ENCODE assay signal across 23 mouse cellular contexts in genomic region chr5:114720784-114721183, GRCm38 (mm10). TPM values are rescaled to one million over a fixed set of nuclear protein-coding genes. Genes with fewer than 3 reads are reported as not detected.
DNase-seq lines count a peak whose midpoint lies in the region; ATAC-seq and TF ChIP-seq lines count a peak whose summit lies in the region.
"Had no signal": no experiment of that assay in that cellular context is flagged by ENCODE, and none has a peak within 500 bp of the region (broad histone marks: within the 10 kb centered on the region; RNA-seq: fewer than 3 reads in every experiment).

No protein-coding gene starts in this region.

- 39% methylated on average over 11 of the region's 11 CpGs for WGBS in kidney, embryonic 15.5 days
- WGBS in kidney, adult 2 months, result 58% methylated on average over 11 of the region's 11 CpGs
- 90% methylated on average over 11 of the region's 11 CpGs for WGBS in limb, embryonic 12.5 days
- 94% methylated on average over 11 of the region's 11 CpGs for WGBS in limb, embryonic 10.5 days

- ATAC-seq in kidney, embryonic 15.5 days (replicated peaks; ENCODE audit: low FRiP score), result peak; percentile 82
- no peak for ATAC-seq in limb, embryonic 12.5 days (ENCODE audit: insufficient number of reproducible peaks, insufficient read depth, low FRiP score, low TSS enrichment, low read depth)
- ATAC-seq in Patski, result peak; percentile 20
- ATAC-seq: CD4-positive, CD25-positive, alpha-beta regulatory T cell, adult 4 months; forebrain, embryonic 13.5 days; forebrain, embryonic 16.5 days; hindbrain, postnatal 0 days had no signal

- in situ Hi-C loops in Patski (cut with MboI; ENCODE audit: low pct_unique_long_range_greater_than_20kb), result no loop called here

- peaks cover 79% of the 10 kb centered on the region for H3K36me3 ChIP-seq in kidney, embryonic 15.5 days
- H3K36me3 ChIP-seq in kidney, adult 2 months (ENCODE audit: control insufficient read depth, insufficient read depth, low read length), result no peaks in the 10 kb centered on the region
- H3K36me3 ChIP-seq in limb, embryonic 12.5 days, result peaks cover 88% of the 10 kb centered on the region
- H3K36me3 ChIP-seq in limb, embryonic 10.5 days, result peaks cover 95% of the 10 kb centered on the region

- CTCF ChIA-PET in Patski (lab: Charles Lee), result interaction anchor here (1.7 kb wide), 1 partner anchor 9 kb away, joined by 5 read pairs; no protein-coding TSS in a partner anchor

- no peak overlapping the region for H3K4me3 ChIP-seq in kidney, embryonic 15.5 days (replicated peaks)
- H3K4me3 ChIP-seq in kidney, adult 2 months (ENCODE audit: insufficient read depth, low read depth, low read length), result no peak overlapping the region
- H3K4me3 ChIP-seq in limb, embryonic 12.5 days (replicated peaks), result no peak overlapping the region
- H3K4me3 ChIP-seq in limb, embryonic 10.5 days, result no peak overlapping the region
- H3K4me3 ChIP-seq: forebrain, embryonic 10.5 days; forebrain, embryonic 13.5 days; heart, adult 2 months; heart, embryonic 10.5 days; heart, embryonic 13.5 days had no signal

- no peak for TF ChIP-seq CTCF in kidney, adult 2 months (conservative IDR thresholded peaks at IDR 0.05; ENCODE audit: insufficient read depth, insufficient read length, low read depth, low read length)
- no peak for TF ChIP-seq CTCF in Patski (IDR thresholded peaks at IDR 0.05)

- peaks cover 40% of the 10 kb centered on the region for H3K4me1 ChIP-seq in kidney, embryonic 15.5 days
- peaks cover 15% of the 10 kb centered on the region for H3K4me1 ChIP-seq in kidney, adult 2 months (ENCODE audit: control insufficient read depth, insufficient read depth, low read length)
- H3K4me1 ChIP-seq in limb, embryonic 12.5 days (replicated peaks), result no peaks in the 10 kb centered on the region
- H3K4me1 ChIP-seq in limb, embryonic 10.5 days, result peaks cover 5% of the 10 kb centered on the region; the same call in 1 of the 2 replicates
- H3K4me1 ChIP-seq: forebrain, embryonic 10.5 days; forebrain, embryonic 13.5 days; heart, embryonic 13.5 days had no signal

- 0 out of 2 replicates have a peak, but pooled peaks cover 4% of the 10 kb centered on the region for H3K9me3 ChIP-seq in kidney, embryonic 15.5 days (replicated peaks)
- H3K9me3 ChIP-seq in limb, embryonic 12.5 days, result 0 out of 2 replicates have a peak, but pooled peaks cover 5% of the 10 kb centered on the region
- no peaks in the 10 kb centered on the region for H3K9me3 ChIP-seq in limb, embryonic 10.5 days (replicated peaks)
- H3K9me3 ChIP-seq: forebrain, embryonic 10.5 days; heart, embryonic 13.5 days had no signal

- no peak for TF ChIP-seq POLR2A in kidney, adult 2 months (IDR thresholded peaks at IDR 0.05; ENCODE audit: low read depth, low read length)

- peak overlapping the region; percentile 89 for H3K27ac ChIP-seq in kidney, embryonic 15.5 days
- no peak overlapping the region for H3K27ac ChIP-seq in kidney, adult 2 months (ENCODE audit: insufficient read depth, low read depth, low read length)
- H3K27ac ChIP-seq in limb, embryonic 12.5 days, result peak overlapping the region; percentile 62
- H3K27ac ChIP-seq in limb, embryonic 10.5 days, result no peak overlapping the region
- H3K27ac ChIP-seq: forebrain, embryonic 10.5 days; forebrain, embryonic 13.5 days; heart, adult 2 months; heart, embryonic 10.5 days; heart, embryonic 13.5 days; hindbrain, embryonic 14.5 days; hindbrain, postnatal 0 days had no signal

- H3K9ac ChIP-seq in kidney, embryonic 15.5 days, result no peak overlapping the region
- H3K9ac ChIP-seq in limb, embryonic 12.5 days (replicated peaks), result no peak overlapping the region
- H3K9ac ChIP-seq: forebrain, embryonic 13.5 days; heart, embryonic 13.5 days; hindbrain, embryonic 14.5 days had no signal

- POLR2A ChIA-PET in Patski (lab: Charles Lee), result interaction anchor here (0.6 to 1.3 kb wide), 2 partner anchors 9 to 44 kb away, joined by 3 to 5 read pairs; no protein-coding TSS in a partner anchor

- DNase-seq in kidney, adult 2 months, result no peak
- DNase-seq in limb, embryonic 10.5 days (ENCODE audit: low spot score), result no peak
- peak; percentile 73 for DNase-seq in Patski (ENCODE audit: low read depth, low spot score)
- DNase-seq in urinary bladder, adult 2 months (ENCODE audit: low spot score), result no peak
- DNase-seq: adrenal gland, postnatal 10 days; adrenal gland, postnatal 36 days; cerebellum, adult 8-10 months; cerebellum, postnatal 36 days; gastrocnemius, postnatal 10 days; gastrocnemius, postnatal 36 days; heart, adult 2 months; heart, postnatal 14 days; heart, postnatal 4 days had no signal

- no peak overlapping the region for H3K4me2 ChIP-seq in kidney, embryonic 15.5 days
- H3K4me2 ChIP-seq in limb, embryonic 12.5 days, result no peak overlapping the region
- H3K4me2 ChIP-seq: forebrain, embryonic 13.5 days; heart, embryonic 13.5 days; hindbrain, embryonic 14.5 days had no signal

- H3K27me3 ChIP-seq in kidney, embryonic 15.5 days, result no peaks in the 10 kb centered on the region
- no peaks in the 10 kb centered on the region for H3K27me3 ChIP-seq in kidney, adult 2 months (replicated peaks; ENCODE audit: control insufficient read depth, insufficient read depth, low read length)
- no peaks in the 10 kb centered on the region for H3K27me3 ChIP-seq in limb, embryonic 12.5 days
- no peaks in the 10 kb centered on the region for H3K27me3 ChIP-seq in limb, embryonic 10.5 days (ENCODE audit: low read depth, poor library complexity, severe bottlenecking)
- no peaks in the 10 kb centered on the region for H3K27me3 ChIP-seq in Patski
- H3K27me3 ChIP-seq: forebrain, embryonic 13.5 days; heart, embryonic 13.5 days had no signal

RNA-seq across cellular contexts. Expression of gene Tchp, which starts 13.2 kb away (rescaled TPM):
- 16.5 and 17.4 TPM in 2 replicates for polyA plus RNA-seq in kidney, embryonic 15.5 days (2015; fragmentation: Nextera tagmentation; extraction: Ambion mirVana)
- polyA plus RNA-seq in kidney, adult 2 months (2012; rRNA removed), result 11.4 and 12.1 TPM in 2 replicates
- polyA plus RNA-seq in limb, embryonic 12.5 days (2016; fragmentation: Nextera tagmentation; extraction: Ambion mirVana), result 21.0 and 22.1 TPM in 2 replicates
- 18.8 and 22.0 TPM in 2 replicates for polyA plus RNA-seq in limb, embryonic 10.5 days (2016; fragmentation: Nextera tagmentation; extraction: Ambion mirVana)
- polyA plus RNA-seq in Patski (2021), result 24.5 TPM
- polyA plus RNA-seq in urinary bladder, adult 2 months (2012; rRNA removed), result 24.0 and 24.4 TPM in 2 replicates

RNA-seq across cellular contexts. Expression of gene Gltp, which starts 30.0 kb away (rescaled TPM):
- polyA plus RNA-seq in kidney, embryonic 15.5 days (2015; fragmentation: Nextera tagmentation; extraction: Ambion mirVana), result 78.5 and 79.2 TPM in 2 replicates
- 89.1 and 95.7 TPM in 2 replicates for polyA plus RNA-seq in kidney, adult 2 months (2012; rRNA removed)
- 69.5 and 75.3 TPM in 2 replicates for polyA plus RNA-seq in limb, embryonic 12.5 days (2016; fragmentation: Nextera tagmentation; extraction: Ambion mirVana)
- polyA plus RNA-seq in limb, embryonic 10.5 days (2016; fragmentation: Nextera tagmentation; extraction: Ambion mirVana), result 65.4 and 78.6 TPM in 2 replicates
- 61.4 TPM for polyA plus RNA-seq in Patski (2021)
- polyA plus RNA-seq in urinary bladder, adult 2 months (2012; rRNA removed), result 172 and 192 TPM in 2 replicates

RNA-seq across cellular contexts. Expression of gene Ankrd13a, which starts 53.7 kb away (rescaled TPM):
- polyA plus RNA-seq in kidney, embryonic 15.5 days (2015; fragmentation: Nextera tagmentation; extraction: Ambion mirVana), result 45.3 and 49.8 TPM in 2 replicates
- polyA plus RNA-seq in kidney, adult 2 months (2012; rRNA removed), result 47.7 and 51.6 TPM in 2 replicates
- polyA plus RNA-seq in limb, embryonic 12.5 days (2016; fragmentation: Nextera tagmentation; extraction: Ambion mirVana), result 52.9 and 58.5 TPM in 2 replicates
- polyA plus RNA-seq in limb, embryonic 10.5 days (2016; fragmentation: Nextera tagmentation; extraction: Ambion mirVana), result 43.1 and 44.0 TPM in 2 replicates
- polyA plus RNA-seq in Patski (2021), result 144 TPM
- 55.6 and 63.2 TPM in 2 replicates for polyA plus RNA-seq in urinary bladder, adult 2 months (2012; rRNA removed)

RNA-seq across cellular contexts. Expression of gene Git2, which starts 54.5 kb away (rescaled TPM):
- polyA plus RNA-seq in kidney, embryonic 15.5 days (2015; fragmentation: Nextera tagmentation; extraction: Ambion mirVana), result 42.0 and 45.5 TPM in 2 replicates
- polyA plus RNA-seq in kidney, adult 2 months (2012; rRNA removed), result 30.5 and 32.3 TPM in 2 replicates
- 46.8 and 48.8 TPM in 2 replicates for polyA plus RNA-seq in limb, embryonic 12.5 days (2016; fragmentation: Nextera tagmentation; extraction: Ambion mirVana)
- polyA plus RNA-seq in limb, embryonic 10.5 days (2016; fragmentation: Nextera tagmentation; extraction: Ambion mirVana), result 36.1 and 44.8 TPM in 2 replicates
- polyA plus RNA-seq in Patski (2021), result 53.6 TPM
- polyA plus RNA-seq in urinary bladder, adult 2 months (2012; rRNA removed), result 37.5 and 46.6 TPM in 2 replicates

Comparison
In these comparisons a context has a peak if more than half of its experiments do, and no peak if none do; other contexts are left out.
1. H3K27ac ChIP-seq: peak in kidney, embryonic 15.5 days (single experiment) and limb, embryonic 12.5 days (single experiment); none in kidney, adult 2 months (single experiment) and limb, embryonic 10.5 days (single experiment).